Mouse (Mus musculus): ENCODE measurements around the gene Gpat2. TPM values are rescaled to one million over a fixed set of nuclear protein-coding genes. Genes with fewer than 3 reads are reported as not detected.

The Gpat2 gene
- total and polyA plus RNA-seq, 3 experiments = 0.08 TPM; not detected in 2

GRCm38 (mm10) chr2:127433487-127434295, 8.7 kb downstream of the Gpat2 start:
- Histone ChIP-seq H3K4me1 (ENCODE audit: control insufficient read depth, insufficient read depth, low read length) (no peaks in the 10 kb centered on the region), H3K36me3 (ENCODE audit: control insufficient read depth, insufficient read depth, low read length) (no peaks in the 10 kb centered on the region), H3K9ac (ENCODE audit: low read depth, low read length) (no peak overlapping the region), H3K27ac (no peak overlapping the region), H3K4me3 (no peak overlapping the region), H3K79me2 (replicated peaks; ENCODE audit: control insufficient read depth, insufficient read depth, low read length) (no peaks in the 10 kb centered on the region), H3K27me3 (ENCODE audit: control insufficient read depth, insufficient read depth, low read length) (no peaks in the 10 kb centered on the region)
- intact Hi-C loops (cut with DNase I) = no loop called here
- WGBS = 81% methylated on average over 9 of the region's 9 CpGs
- no peak for TF ChIP-seq EP300 (IDR thresholded peaks at IDR 0.05; ENCODE audit: insufficient read depth, low read depth, low read length)
- no peak for DNase-seq

GRCm38 (mm10) chr2:127435135-127435534, 10.1 kb downstream of the Gpat2 start:
- WGBS = 19% methylated on average over 2 of the region's 2 CpGs
- no peaks in the 10 kb centered on the region for H3K36me3 ChIP-seq (ENCODE audit: control insufficient read depth, insufficient read depth, low read length)
- no peaks in the 10 kb centered on the region for H3K27me3 ChIP-seq (ENCODE audit: control insufficient read depth, insufficient read depth, low read length)
- DNase-seq = peak in 1 of 2 experiments; percentile 44
- H3K4me3 ChIP-seq = no peak overlapping the region
- H3K4me1 ChIP-seq (ENCODE audit: control insufficient read depth, insufficient read depth, low read length) = no peaks in the 10 kb centered on the region
- H3K9ac ChIP-seq (ENCODE audit: low read depth, low read length) = no peak overlapping the region
- H3K79me2 ChIP-seq (replicated peaks; ENCODE audit: control insufficient read depth, insufficient read depth, low read length) = no peaks in the 10 kb centered on the region
- intact Hi-C loops (cut with DNase I) = no loop called here
- no peak overlapping the region for H3K27ac ChIP-seq
- TF ChIP-seq CTCF (IDR thresholded peaks at IDR 0.05) (peak; percentile 65), EP300 (IDR thresholded peaks at IDR 0.05; ENCODE audit: insufficient read depth, low read depth, low read length) (no peak)

GRCm38 (mm10) chr2:127435554-127435953, 10.6 kb downstream of the Gpat2 start:
- H3K36me3 ChIP-seq (ENCODE audit: control insufficient read depth, insufficient read depth, low read length) = no peaks in the 10 kb centered on the region

GRCm38 (mm10) chr2:127437697-127438096, 12.7 kb downstream of the Gpat2 start:
- intact Hi-C loops (cut with DNase I) = no loop called here
- DNase-seq = no peak
- H3K27ac ChIP-seq = no peak overlapping the region
- WGBS = 75% methylated on average over 5 of the region's 5 CpGs
- H3K27me3 ChIP-seq (ENCODE audit: control insufficient read depth, insufficient read depth, low read length) = no peaks in the 10 kb centered on the region
- TF ChIP-seq POLR2A (IDR thresholded peaks at IDR 0.05; ENCODE audit: insufficient read depth, low read depth, low read length) = no peak
- no peak for TF ChIP-seq EP300 (IDR thresholded peaks at IDR 0.05; ENCODE audit: insufficient read depth, low read depth, low read length)
- no peak for TF ChIP-seq CTCF (IDR thresholded peaks at IDR 0.05)
- H3K4me3 ChIP-seq = no peak overlapping the region
- H3K79me2 ChIP-seq (replicated peaks; ENCODE audit: control insufficient read depth, insufficient read depth, low read length) = no peaks in the 10 kb centered on the region
- H3K36me3 ChIP-seq (ENCODE audit: control insufficient read depth, insufficient read depth, low read length) = no peaks in the 10 kb centered on the region
- no peaks in the 10 kb centered on the region for H3K4me1 ChIP-seq (ENCODE audit: control insufficient read depth, insufficient read depth, low read length)
- H3K9ac ChIP-seq (ENCODE audit: low read depth, low read length) = no peak overlapping the region

More at GRCm38 (mm10) chr2:127435554-127435953, 10.6 kb downstream of the Gpat2 start:
- intact Hi-C loops (cut with DNase I) = no loop called here
- 91% methylated on average over 2 of the region's 2 CpGs for WGBS
- DNase-seq = no peak
- Histone ChIP-seq H3K27ac (no peak overlapping the region), H3K4me3 (no peak overlapping the region), H3K79me2 (replicated peaks; ENCODE audit: control insufficient read depth, insufficient read depth, low read length) (no peaks in the 10 kb centered on the region), H3K4me1 (ENCODE audit: control insufficient read depth, insufficient read depth, low read length) (no peaks in the 10 kb centered on the region), H3K9ac (ENCODE audit: low read depth, low read length) (no peak overlapping the region), H3K27me3 (ENCODE audit: control insufficient read depth, insufficient read depth, low read length) (no peaks in the 10 kb centered on the region)
- no peak for TF ChIP-seq POLR2A (IDR thresholded peaks at IDR 0.05; ENCODE audit: insufficient read depth, low read depth, low read length)
- TF ChIP-seq CTCF (IDR thresholded peaks at IDR 0.05) = no peak
- TF ChIP-seq EP300 (IDR thresholded peaks at IDR 0.05; ENCODE audit: insufficient read depth, low read depth, low read length) = no peak

- 3% methylated on average over 37 of the region's 37 CpGs for WGBS
- intact Hi-C loops (cut with DNase I) = no loop called here
- peak; percentile 85 to 86 for DNase-seq
- no peaks in the 10 kb centered on the region for H3K79me2 ChIP-seq (replicated peaks; ENCODE audit: control insufficient read depth, insufficient read depth, low read length)
- no peaks in the 10 kb centered on the region; the same call in none of the 2 replicates for H3K4me1 ChIP-seq (ENCODE audit: control insufficient read depth, insufficient read depth, low read length)
- TF ChIP-seq POLR2A (IDR thresholded peaks at IDR 0.05; ENCODE audit: insufficient read depth, low read depth, low read length) (peak; percentile 69), CTCF (IDR thresholded peaks at IDR 0.05) (peak; percentile 18; the same call in 1 of the 2 replicates), EP300 (IDR thresholded peaks at IDR 0.05; ENCODE audit: insufficient read depth, low read depth, low read length) (no peak)
- peak within 1 kb of the TSS; percentile 71 for H3K9ac ChIP-seq (ENCODE audit: low read depth, low read length)
- no peaks in the 10 kb centered on the region for H3K27me3 ChIP-seq (ENCODE audit: control insufficient read depth, insufficient read depth, low read length)
- H3K4me3 ChIP-seq = peak within 1 kb of the TSS; percentile 61
- H3K27ac ChIP-seq = peak within 1 kb of the TSS; percentile 56
- no peaks in the 10 kb centered on the region for H3K36me3 ChIP-seq (ENCODE audit: control insufficient read depth, insufficient read depth, low read length)
Observed at GRCm38 (mm10) chr2:127444055-127444789, 19.2 kb downstream of the Gpat2 start, which contains the start of gene Fahd2a. Gene Fahd2a (minus strand): TSS chr2:127444565.

GRCm38 (mm10) chr2:127446847-127447246, 21.8 kb downstream of the Gpat2 start:
- no peak overlapping the region for H3K27ac ChIP-seq
- no peaks in the 10 kb centered on the region for H3K36me3 ChIP-seq (ENCODE audit: control insufficient read depth, insufficient read depth, low read length)
- intact Hi-C loops (cut with DNase I) = no loop called here
- H3K4me3 ChIP-seq = no peak overlapping the region
- DNase-seq = no peak
- H3K4me1 ChIP-seq (ENCODE audit: control insufficient read depth, insufficient read depth, low read length) = no peaks in the 10 kb centered on the region; the same call in none of the 2 replicates
- no peak for TF ChIP-seq EP300 (IDR thresholded peaks at IDR 0.05; ENCODE audit: insufficient read depth, low read depth, low read length)
- no peaks in the 10 kb centered on the region for H3K27me3 ChIP-seq (ENCODE audit: control insufficient read depth, insufficient read depth, low read length)
- WGBS = 22% methylated on average over 3 of the region's 3 CpGs
- no peaks in the 10 kb centered on the region for H3K79me2 ChIP-seq (replicated peaks; ENCODE audit: control insufficient read depth, insufficient read depth, low read length)
- H3K9ac ChIP-seq (ENCODE audit: low read depth, low read length) = no peak overlapping the region

Data from heart, adult 2 months (tissue).